Mouse (Mus musculus) G1E (cell line): ENCODE measurements around the gene Tab1.

Experiments
- CTCF ChIP-seq: IDR thresholded peaks from 2 replicates; pipeline ENCODE4 v1.5.1; 2012; ENCODE audit warnings: low read depth, low read length, inconsistent platforms, mixed read lengths
- GATA1 ChIP-seq: IDR thresholded peaks from 2 replicates; pipeline ENCODE4 v1.6.1; 2012; ENCODE audit warnings: borderline replicate concordance, low read length, inconsistent platforms, mixed read lengths
- POLR2AphosphoS5 ChIP-seq: IDR thresholded peaks from 2 replicates; pipeline ENCODE4 v1.6.1; 2012; ENCODE audit warnings: low read depth, low read length, inconsistent platforms; ENCODE audit not compliant: insufficient replicate concordance
- TAL1 ChIP-seq: conservative IDR thresholded peaks from 2 replicates; pipeline ENCODE4 v1.6.1; 2012; ENCODE audit warnings: low read depth, low read length, inconsistent platforms, mixed read lengths

- TF ChIP-seq CTCF (no peak), GATA1 (no peak), TAL1 (no peak), POLR2AphosphoS5 (no peak)
These were observed 36.5 kb upstream of the Tab1 start for GRCm38 (mm10) chr15:80096406-80096805.
